Mouse (Mus musculus) stomach, postnatal 0 days (tissue): ENCODE data around the gene Hist2h3c1.

Experiments used
- CTCF ChIP-seq: IDR thresholded peaks from 2 replicates; pipeline ENCODE4 v1.5.1; 2016; ENCODE audit warnings: antibody characterized with exemption, low read depth, mild to moderate bottlenecking, moderate library complexity
- EP300 ChIP-seq: optimal IDR thresholded peaks from 2 replicates; pipeline ENCODE3; 2016; ENCODE audit warnings: antibody characterized with exemption

DNA sequence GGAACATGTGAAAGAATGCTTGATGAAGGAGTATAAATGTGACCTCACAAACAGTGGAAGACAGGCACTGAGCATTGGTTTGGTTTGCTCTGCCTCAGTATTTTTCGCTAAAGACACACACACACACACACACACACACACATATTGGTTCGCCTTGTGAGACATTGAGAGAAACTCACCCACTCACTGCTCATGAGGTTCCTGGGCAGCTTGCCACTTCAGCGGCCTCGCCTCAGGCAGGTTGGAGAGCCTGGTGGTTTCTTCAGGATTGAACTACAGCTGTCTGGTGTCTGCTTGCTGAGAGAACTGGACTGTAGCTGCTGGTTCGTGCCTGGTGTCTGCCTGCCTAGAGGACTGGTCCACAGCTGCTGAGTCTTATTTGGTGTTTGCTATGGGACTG lies 13.7 kb downstream of the Hist2h3c1 start:
- TF ChIP-seq CTCF (no peak), EP300 (no peak)
